Mouse (Mus musculus): ENCODE results near the gene Ccdc62. TPM values are rescaled to one million over a fixed set of nuclear protein-coding genes. Genes with fewer than 3 reads are reported as not detected.
A peak's percentile ranks its signal among the peaks of the same experiment; 100 is the strongest.

Gene Ccdc62
- 5.1 and 6.2 TPM in 2 replicates for polyA plus RNA-seq (2014; fragmentation: Nextera tagmentation; extraction: Ambion mirVana)

GRCm38 (mm10) chr5:123930508-123930989, at the start of gene Ccdc62:
Gene Ccdc62 (plus strand): TSS chr5:123930679.
- no peaks in the 10 kb centered on the region for H3K9me3 ChIP-seq (ENCODE audit: control insufficient read depth, low read length)
- H3K4me1 ChIP-seq (ENCODE audit: control insufficient read depth in 2 of 2, insufficient read depth in 2 of 2, low read length in 2 of 2), result peaks cover 3% of the 10 kb centered on the region in 2 experiments; a peak in 3 of 4 replicates
- peak within 1 kb of the TSS; percentile 96 for H3K9ac ChIP-seq (ENCODE audit: low read length)
- H3K36me3 ChIP-seq (ENCODE audit: control insufficient read depth, insufficient read depth, low read length), result peaks cover 36% of the 10 kb centered on the region
- H3K4me3 ChIP-seq (ENCODE audit: control insufficient read depth in 1 of 2, insufficient read depth in 1 of 2, low read depth in 1 of 2, low read length in 2 of 2), result peak within 1 kb of the TSS; percentile 71 to 100
- H3K27me3 ChIP-seq (ENCODE audit: control insufficient read depth, insufficient read depth, low read length), result no peaks in the 10 kb centered on the region
- H3K27ac ChIP-seq (replicated peaks in 1 of 2; ENCODE audit: control insufficient read depth in 1 of 2, insufficient read depth in 1 of 2, low read depth in 2 of 2, low read length in 2 of 2), result peak within 1 kb of the TSS; percentile 85 to 91
- WGBS, result under 1% methylated on average over 56 of the region's 56 CpGs
- H3K4me2 ChIP-seq (ENCODE audit: low read length), result peak within 1 kb of the TSS; percentile 83
- ATAC-seq (ENCODE audit: insufficient number of reproducible peaks, insufficient read depth, low FRiP score, low read depth), result peak; percentile 97

DNA sequence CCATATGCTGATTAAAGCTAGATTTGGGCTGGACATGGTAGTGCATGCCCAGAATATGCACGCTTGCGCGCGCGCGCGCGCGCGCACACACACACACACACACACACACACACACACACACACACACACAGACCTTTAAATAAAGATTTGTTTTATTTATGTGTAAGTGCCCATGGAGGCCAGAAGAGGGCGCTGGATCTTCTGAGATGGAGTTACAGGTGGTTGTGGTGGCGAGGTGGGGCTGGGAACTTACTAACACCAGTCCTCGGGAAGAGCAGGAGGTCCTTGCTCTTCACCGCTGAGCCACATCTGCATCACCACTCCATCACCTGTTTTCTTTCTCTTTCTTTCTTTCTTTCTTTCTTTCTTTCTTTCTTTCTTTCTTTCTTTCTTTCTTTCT, 49.7 kb upstream of the Ccdc62 start:
- Histone ChIP-seq H3K27ac (replicated peaks in 1 of 2; ENCODE audit: control insufficient read depth in 1 of 2, insufficient read depth in 1 of 2, low read depth in 2 of 2, low read length in 2 of 2) (no peak overlapping the region), H3K4me1 (ENCODE audit: control insufficient read depth in 2 of 2, insufficient read depth in 2 of 2, low read length in 2 of 2) (peaks cover 0 to 7% of the 10 kb centered on the region in 2 experiments; a peak in 1 of 4 replicates), H3K27me3 (ENCODE audit: control insufficient read depth, insufficient read depth, low read length) (0 out of 2 replicates have a peak, but pooled peaks cover 3% of the 10 kb centered on the region), H3K4me2 (ENCODE audit: low read length) (no peak overlapping the region), H3K36me3 (ENCODE audit: control insufficient read depth, insufficient read depth, low read length) (no peaks in the 10 kb centered on the region), H3K4me3 (ENCODE audit: control insufficient read depth in 1 of 2, insufficient read depth in 1 of 2, low read depth in 1 of 2, low read length in 2 of 2) (no peak overlapping the region), H3K9me3 (ENCODE audit: control insufficient read depth, low read length) (no peaks in the 10 kb centered on the region), H3K9ac (ENCODE audit: low read length) (no peak overlapping the region)
- 85% methylated on average over 14 of the region's 14 CpGs for WGBS
- no peak for ATAC-seq (ENCODE audit: insufficient number of reproducible peaks, insufficient read depth, low FRiP score, low read depth)

DNA sequence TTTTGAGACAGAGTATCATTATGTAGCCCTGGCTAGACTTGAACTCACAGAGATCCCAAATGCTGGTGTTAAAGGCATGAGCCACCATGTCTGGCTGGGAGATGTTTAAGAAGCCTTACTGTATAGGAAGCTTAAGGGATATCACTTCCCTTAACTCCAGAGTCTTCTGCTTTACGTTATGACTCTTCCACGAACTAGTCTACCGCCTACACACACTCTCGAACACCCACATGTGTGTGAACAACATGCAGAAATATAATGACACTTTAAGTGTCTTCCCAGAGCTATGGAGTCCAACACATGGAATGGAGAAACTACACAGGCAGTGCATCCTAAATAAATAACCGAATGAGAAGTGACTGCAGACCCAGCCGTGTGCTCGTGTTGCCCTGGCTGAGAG, 46.6 kb upstream of the Ccdc62 start:
- Histone ChIP-seq H3K4me2 (ENCODE audit: low read length) (no peak overlapping the region), H3K9me3 (ENCODE audit: control insufficient read depth, low read length) (no peaks in the 10 kb centered on the region), H3K36me3 (ENCODE audit: control insufficient read depth, insufficient read depth, low read length) (no peaks in the 10 kb centered on the region), H3K9ac (ENCODE audit: low read length) (no peak overlapping the region), H3K27me3 (ENCODE audit: control insufficient read depth, insufficient read depth, low read length) (0 out of 2 replicates have a peak, but pooled peaks cover 3% of the 10 kb centered on the region), H3K27ac (replicated peaks in 1 of 2; ENCODE audit: control insufficient read depth in 1 of 2, insufficient read depth in 1 of 2, low read depth in 2 of 2, low read length in 2 of 2) (no peak overlapping the region), H3K4me3 (ENCODE audit: control insufficient read depth in 1 of 2, insufficient read depth in 1 of 2, low read depth in 1 of 2, low read length in 2 of 2) (no peak overlapping the region), H3K4me1 (ENCODE audit: control insufficient read depth in 2 of 2, insufficient read depth in 2 of 2, low read length in 2 of 2) (peaks cover 0 to 7% of the 10 kb centered on the region in 2 experiments; a peak in 1 of 4 replicates)
- 71% methylated on average over 7 of the region's 7 CpGs for WGBS
- ATAC-seq (ENCODE audit: insufficient number of reproducible peaks, insufficient read depth, low FRiP score, low read depth), result no peak

DNA sequence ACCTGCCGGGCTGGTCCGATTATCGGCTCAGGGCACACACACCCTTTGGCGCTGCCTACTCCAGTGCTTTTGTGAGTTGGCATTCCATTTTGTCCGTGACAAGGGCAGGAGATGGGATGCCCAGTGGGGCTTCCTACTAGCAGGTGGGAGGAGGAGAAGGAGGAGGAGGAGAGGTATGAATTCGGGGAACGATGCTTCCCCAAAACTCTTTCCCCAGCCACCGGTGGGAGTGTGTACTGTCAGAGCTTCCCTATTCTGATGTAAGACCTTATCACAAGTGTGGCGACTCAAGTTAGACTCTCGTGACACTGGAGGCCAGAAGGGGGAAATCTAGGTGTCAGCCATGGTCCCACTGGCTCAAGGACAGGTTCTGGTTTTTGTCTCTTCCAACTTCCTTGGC, 46.1 kb upstream of the Ccdc62 start:
- no peak for ATAC-seq (ENCODE audit: insufficient number of reproducible peaks, insufficient read depth, low FRiP score, low read depth)
- H3K36me3 ChIP-seq (ENCODE audit: control insufficient read depth, insufficient read depth, low read length), result no peaks in the 10 kb centered on the region
- no peak overlapping the region for H3K4me2 ChIP-seq (ENCODE audit: low read length)
- H3K4me3 ChIP-seq (ENCODE audit: control insufficient read depth in 1 of 2, insufficient read depth in 1 of 2, low read depth in 1 of 2, low read length in 2 of 2), result no peak overlapping the region
- no peak overlapping the region for H3K9ac ChIP-seq (ENCODE audit: low read length)
- H3K27ac ChIP-seq (replicated peaks in 1 of 2; ENCODE audit: control insufficient read depth in 1 of 2, insufficient read depth in 1 of 2, low read depth in 2 of 2, low read length in 2 of 2), result no peak overlapping the region
- peaks cover 0 to 7% of the 10 kb centered on the region in 2 experiments; a peak in 1 of 4 replicates for H3K4me1 ChIP-seq (ENCODE audit: control insufficient read depth in 2 of 2, insufficient read depth in 2 of 2, low read length in 2 of 2)
- H3K27me3 ChIP-seq (ENCODE audit: control insufficient read depth, insufficient read depth, low read length), result no peaks in the 10 kb centered on the region
- H3K9me3 ChIP-seq (ENCODE audit: control insufficient read depth, low read length), result no peaks in the 10 kb centered on the region
- WGBS, result 61% methylated on average over 10 of the region's 10 CpGs

DNA sequence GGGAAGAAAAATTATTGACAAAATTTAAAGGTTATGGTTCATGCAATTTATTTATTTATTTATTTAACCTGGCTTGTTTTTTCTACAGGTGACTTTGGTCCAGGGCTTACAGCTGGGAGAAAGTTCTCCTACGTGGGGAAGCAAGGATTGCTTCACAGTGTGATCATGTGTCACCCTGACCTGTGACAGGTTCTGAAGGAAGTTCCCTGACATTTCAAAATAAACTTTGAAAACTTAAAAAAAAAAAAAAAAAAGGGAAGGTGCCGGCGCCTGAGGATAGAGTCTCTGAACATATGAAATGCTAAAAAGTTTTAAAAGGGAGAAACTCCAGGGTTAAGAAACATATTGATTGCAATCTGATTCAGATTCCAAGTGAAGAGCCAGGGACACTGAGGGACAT, 44.1 kb upstream of the Ccdc62 start:
- no peak overlapping the region for H3K4me2 ChIP-seq (ENCODE audit: low read length)
- H3K27ac ChIP-seq (replicated peaks in 1 of 2; ENCODE audit: control insufficient read depth in 1 of 2, insufficient read depth in 1 of 2, low read depth in 2 of 2, low read length in 2 of 2), result no peak overlapping the region
- H3K9me3 ChIP-seq (ENCODE audit: control insufficient read depth, low read length), result no peaks in the 10 kb centered on the region
- no peaks in the 10 kb centered on the region for H3K27me3 ChIP-seq (ENCODE audit: control insufficient read depth, insufficient read depth, low read length)
- 68% methylated on average over 3 of the region's 3 CpGs for WGBS
- no peaks in the 10 kb centered on the region for H3K36me3 ChIP-seq (ENCODE audit: control insufficient read depth, insufficient read depth, low read length)
- H3K4me1 ChIP-seq (ENCODE audit: control insufficient read depth in 2 of 2, insufficient read depth in 2 of 2, low read length in 2 of 2), result no peaks in the 10 kb centered on the region
- no peak overlapping the region for H3K4me3 ChIP-seq (ENCODE audit: control insufficient read depth in 1 of 2, insufficient read depth in 1 of 2, low read depth in 1 of 2, low read length in 2 of 2)
- no peak for ATAC-seq (ENCODE audit: insufficient number of reproducible peaks, insufficient read depth, low FRiP score, low read depth)
- no peak overlapping the region for H3K9ac ChIP-seq (ENCODE audit: low read length)

DNA sequence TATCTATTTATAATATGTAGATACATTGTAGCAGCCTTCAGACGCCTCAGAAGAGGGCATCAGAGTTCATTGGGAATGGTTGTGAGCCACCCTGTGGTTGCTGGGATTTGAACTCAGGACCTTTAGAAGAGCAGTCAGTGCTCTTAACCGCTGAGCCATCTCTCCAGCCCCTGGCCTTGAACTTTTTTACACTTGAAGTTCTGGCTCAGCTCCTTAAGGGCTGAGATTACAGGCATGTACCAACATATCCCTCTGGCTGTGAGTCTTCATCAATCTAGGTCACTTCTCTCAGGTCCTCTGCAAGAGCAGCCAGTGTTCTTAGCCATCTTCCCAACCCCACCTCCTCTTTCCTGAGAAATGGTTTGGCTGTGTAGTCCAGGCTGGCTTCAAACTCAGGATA, 40.2 kb upstream of the Ccdc62 start:
- 73% methylated on average over 2 of the region's 2 CpGs for WGBS
- H3K4me1 ChIP-seq (ENCODE audit: control insufficient read depth in 2 of 2, insufficient read depth in 2 of 2, low read length in 2 of 2), result peaks cover 0 to 3% of the 10 kb centered on the region in 2 experiments; a peak in 1 of 4 replicates
- ATAC-seq (ENCODE audit: insufficient number of reproducible peaks, insufficient read depth, low FRiP score, low read depth), result no peak

DNA sequence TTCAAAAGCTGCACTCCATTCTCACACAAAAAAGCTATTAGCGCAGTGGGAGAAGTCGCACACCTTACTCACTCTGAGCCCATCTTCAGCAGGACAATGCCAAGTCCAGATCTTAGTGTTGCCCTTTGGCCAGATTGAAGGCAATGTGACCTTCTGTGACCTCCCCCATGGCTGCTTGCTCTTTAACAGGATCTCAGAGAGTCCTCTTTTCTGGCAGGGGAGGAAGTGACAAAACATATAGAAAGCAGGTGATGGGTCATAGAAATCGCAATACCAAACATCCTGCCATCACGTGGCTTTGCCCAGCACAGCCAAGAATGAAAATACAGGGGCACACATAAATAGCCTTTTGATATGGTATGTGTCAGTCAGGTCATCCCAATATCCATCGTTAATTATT, 39.5 kb upstream of the Ccdc62 start:
- Histone ChIP-seq H3K4me1 (ENCODE audit: control insufficient read depth in 2 of 2, insufficient read depth in 2 of 2, low read length in 2 of 2) (peaks cover 0 to 3% of the 10 kb centered on the region in 2 experiments; a peak in 1 of 4 replicates), H3K27ac (replicated peaks in 1 of 2; ENCODE audit: control insufficient read depth in 1 of 2, insufficient read depth in 1 of 2, low read depth in 2 of 2, low read length in 2 of 2) (no peak overlapping the region), H3K9me3 (ENCODE audit: control insufficient read depth, low read length) (no peaks in the 10 kb centered on the region), H3K36me3 (ENCODE audit: control insufficient read depth, insufficient read depth, low read length) (no peaks in the 10 kb centered on the region), H3K4me2 (ENCODE audit: low read length) (no peak overlapping the region), H3K4me3 (ENCODE audit: control insufficient read depth in 1 of 2, insufficient read depth in 1 of 2, low read depth in 1 of 2, low read length in 2 of 2) (no peak overlapping the region), H3K9ac (ENCODE audit: low read length) (no peak overlapping the region), H3K27me3 (ENCODE audit: control insufficient read depth, insufficient read depth, low read length) (no peaks in the 10 kb centered on the region)
- no peak for ATAC-seq (ENCODE audit: insufficient number of reproducible peaks, insufficient read depth, low FRiP score, low read depth)
- 75% methylated on average over 5 of the region's 5 CpGs for WGBS

More for the DNA sequence above, 40.2 kb upstream of the Ccdc62 start:
- no peaks in the 10 kb centered on the region for H3K9me3 ChIP-seq (ENCODE audit: control insufficient read depth, low read length)
- no peak overlapping the region for H3K27ac ChIP-seq (replicated peaks in 1 of 2; ENCODE audit: control insufficient read depth in 1 of 2, insufficient read depth in 1 of 2, low read depth in 2 of 2, low read length in 2 of 2)
- H3K4me2 ChIP-seq (ENCODE audit: low read length), result no peak overlapping the region
- no peaks in the 10 kb centered on the region for H3K36me3 ChIP-seq (ENCODE audit: control insufficient read depth, insufficient read depth, low read length)
- H3K27me3 ChIP-seq (ENCODE audit: control insufficient read depth, insufficient read depth, low read length), result no peaks in the 10 kb centered on the region
- no peak overlapping the region for H3K4me3 ChIP-seq (ENCODE audit: control insufficient read depth in 1 of 2, insufficient read depth in 1 of 2, low read depth in 1 of 2, low read length in 2 of 2)
- H3K9ac ChIP-seq (ENCODE audit: low read length), result no peak overlapping the region

- no peak overlapping the region for H3K4me3 ChIP-seq (ENCODE audit: control insufficient read depth in 1 of 2, insufficient read depth in 1 of 2, low read depth in 1 of 2, low read length in 2 of 2)
These were observed 38.8 kb upstream of the Ccdc62 start for GRCm38 (mm10) chr5:123891669-123892068.

More at GRCm38 (mm10) chr5:123891669-123892068, 38.8 kb upstream of the Ccdc62 start:
- Histone ChIP-seq H3K27me3 (ENCODE audit: control insufficient read depth, insufficient read depth, low read length) (no peaks in the 10 kb centered on the region), H3K36me3 (ENCODE audit: control insufficient read depth, insufficient read depth, low read length) (no peaks in the 10 kb centered on the region), H3K4me2 (ENCODE audit: low read length) (0 out of 2 replicates have a peak overlapping the region, but pooled peaks have one; percentile 3), H3K9ac (ENCODE audit: low read length) (no peak overlapping the region), H3K9me3 (ENCODE audit: control insufficient read depth, low read length) (no peaks in the 10 kb centered on the region), H3K4me1 (ENCODE audit: control insufficient read depth in 2 of 2, insufficient read depth in 2 of 2, low read length in 2 of 2) (peaks cover 0 to 3% of the 10 kb centered on the region in 2 experiments; a peak in 1 of 4 replicates), H3K27ac (replicated peaks in 1 of 2; ENCODE audit: control insufficient read depth in 1 of 2, insufficient read depth in 1 of 2, low read depth in 2 of 2, low read length in 2 of 2) (no peak overlapping the region)
- WGBS, result 38% methylated on average over 6 of the region's 6 CpGs
- no peak for ATAC-seq (ENCODE audit: insufficient number of reproducible peaks, insufficient read depth, low FRiP score, low read depth)

Data from heart, embryonic 14.5 days (tissue).